Mouse (Mus musculus) c-Kit-positive CD71-positive TER-119-positive erythroid progenitor cells, embryonic 14.5 days (primary cell): ENCODE results near the gene U2af1l4.

Source experiments
- DNase-seq: peaks from one replicate; pipeline ENCODE4 v3.0.0-alpha.2; 2013; ENCODE audit warnings: low spot score

Gene U2af1l4

DNA sequence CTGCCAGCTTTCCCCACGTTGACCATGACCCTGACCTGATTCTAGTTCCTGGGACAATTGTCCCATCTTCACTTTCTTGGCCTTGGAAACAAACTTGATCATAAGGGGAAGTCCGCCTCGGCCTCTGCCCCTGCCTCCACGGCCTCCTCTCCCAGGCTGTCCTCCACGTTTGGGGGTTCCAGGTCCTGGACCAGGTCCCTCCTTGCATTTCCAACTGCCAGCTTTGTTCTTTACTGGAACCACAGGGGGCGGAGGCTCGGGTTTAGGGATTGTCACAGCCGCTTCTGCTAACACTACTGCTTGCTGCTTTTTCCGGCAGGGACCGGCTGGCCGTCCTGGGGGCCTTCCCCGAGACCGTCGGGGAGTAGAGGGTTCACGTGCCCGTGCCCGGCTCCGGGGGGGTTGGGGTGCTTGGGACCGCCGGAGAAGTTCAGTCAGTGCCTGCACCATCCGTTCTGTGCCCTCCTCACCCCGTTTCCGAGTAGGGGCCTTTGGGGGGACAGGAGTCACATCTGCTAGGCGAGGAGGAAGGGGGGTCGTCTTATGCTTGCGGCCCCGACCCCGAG, 23.4 kb downstream of the U2af1l4 start:
- DNase-seq = no peak

DNA sequence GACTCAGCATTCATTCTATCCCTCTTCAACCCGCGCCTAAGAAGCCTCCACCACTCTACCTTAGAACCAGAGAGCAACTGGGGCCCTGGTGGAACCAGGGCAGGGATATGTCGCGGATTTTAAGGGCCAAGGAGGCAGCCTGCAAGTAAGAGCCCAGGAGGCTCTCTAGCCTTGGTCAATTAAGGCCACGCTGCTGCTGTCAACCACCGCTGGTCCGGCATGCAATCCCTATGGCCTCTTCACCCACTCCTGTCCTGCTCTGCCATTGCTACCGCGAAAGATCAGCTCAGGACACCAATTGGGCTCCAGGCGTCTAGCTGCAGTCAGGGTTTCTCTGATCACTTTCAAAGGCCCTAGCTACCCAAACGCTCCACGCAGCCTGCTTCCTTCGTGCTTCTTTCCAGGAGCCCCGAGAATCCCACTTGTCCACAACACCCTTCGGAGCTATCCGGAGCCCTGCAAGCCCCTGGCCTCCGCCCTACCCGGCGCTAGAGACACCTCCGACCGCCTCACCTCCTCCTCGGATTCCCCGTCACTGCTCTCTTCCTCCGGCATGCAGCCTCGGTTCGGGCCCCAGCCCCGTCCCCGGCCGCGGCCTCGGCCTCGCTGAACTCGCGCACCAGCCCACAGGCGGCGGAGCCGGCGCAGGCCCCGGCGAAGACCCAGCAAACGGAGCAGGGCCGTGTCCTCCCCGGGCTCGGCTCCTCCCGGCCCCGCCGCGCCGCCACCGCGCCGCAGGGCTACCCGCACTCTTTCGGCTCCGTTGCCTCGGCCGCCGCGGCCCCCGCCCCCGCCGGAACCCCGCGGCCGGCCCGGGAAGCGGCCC, 25.0 kb downstream of the U2af1l4 start:
- DNase-seq = peak; percentile 42

DNA sequence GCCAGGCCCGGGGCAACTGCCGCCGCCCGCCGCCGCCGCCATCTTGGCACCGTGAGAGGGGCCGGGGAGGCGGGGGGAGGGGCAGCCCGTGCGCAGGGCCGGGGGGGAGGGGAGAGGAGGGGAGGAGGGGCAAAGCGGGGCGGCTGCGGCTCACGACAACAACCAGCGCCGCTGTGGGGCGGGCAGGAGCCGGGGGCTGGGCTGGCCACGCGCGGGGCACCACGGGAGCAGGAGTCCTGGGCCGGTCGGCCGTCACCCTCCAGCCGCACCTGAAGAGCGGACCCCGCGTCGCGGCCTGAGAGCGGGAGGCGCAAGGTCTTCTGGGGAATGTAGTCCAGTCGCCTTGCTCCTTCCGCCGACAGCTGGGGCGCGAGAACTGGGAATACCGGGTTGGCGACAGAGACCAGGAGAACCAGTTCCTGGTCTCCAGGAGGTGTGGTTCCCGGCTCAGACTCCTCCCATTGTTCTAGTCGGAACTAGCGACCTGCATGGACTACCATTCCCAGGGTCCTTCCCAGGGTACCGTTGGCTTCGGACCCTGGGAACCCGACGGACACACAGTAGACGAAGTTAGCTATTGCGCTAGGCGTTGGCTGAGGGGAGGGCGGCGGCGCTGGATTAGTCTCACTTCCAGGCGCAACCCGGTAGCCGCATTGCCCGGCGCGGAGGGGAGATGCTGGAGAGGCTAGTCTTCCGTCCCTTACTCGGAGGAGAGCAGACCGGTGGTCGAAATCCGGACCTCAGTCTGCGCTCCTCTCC, 25.8 kb downstream of the U2af1l4 start, which contains the start of gene Kmt2b:
Kmt2b (minus strand) TSS at position 51 of the 759 bp plus-strand sequence.
- peak; percentile 92 for DNase-seq

DNA sequence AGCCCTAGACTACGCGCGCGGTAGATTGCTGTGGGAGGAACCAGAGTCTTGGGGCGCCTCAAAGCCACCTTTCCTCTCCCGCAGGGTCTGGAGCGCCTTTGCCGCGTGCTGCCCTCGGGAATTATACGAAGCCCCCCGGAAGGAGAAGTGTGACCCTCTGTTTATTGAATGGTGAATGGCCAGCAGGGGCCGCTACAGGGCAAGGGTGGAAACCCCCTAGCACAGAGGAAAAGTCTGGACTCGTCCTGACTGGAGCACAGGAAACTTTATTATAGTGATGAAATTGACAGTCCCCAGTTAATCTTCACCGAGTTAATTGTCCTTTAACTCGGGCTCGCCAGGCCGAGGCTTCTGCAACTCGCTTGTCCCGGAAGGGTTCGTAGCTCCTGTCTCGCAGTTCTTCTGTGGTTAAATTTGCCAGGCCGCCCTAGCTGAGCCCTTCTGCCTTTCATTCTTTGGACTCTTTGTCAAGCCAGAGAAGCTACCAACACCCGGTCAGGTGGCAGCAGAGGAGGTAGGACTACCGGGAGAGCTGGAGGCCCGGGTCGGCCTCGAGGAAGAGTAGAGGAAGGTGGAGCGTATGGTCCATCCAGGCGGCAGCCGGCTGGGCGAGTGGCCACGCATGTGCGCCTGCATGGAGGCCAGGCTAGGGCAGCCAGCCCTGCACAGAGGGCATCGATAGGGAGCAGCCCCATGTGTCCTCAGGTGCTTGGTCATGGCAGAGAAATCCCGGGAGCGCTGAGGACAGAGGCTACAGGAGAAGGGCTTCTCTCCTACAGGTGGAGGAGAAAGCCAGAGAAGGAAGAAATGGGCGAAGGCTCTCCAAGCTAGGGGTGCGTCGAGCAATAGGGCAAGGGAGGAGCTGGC, 26.6 kb downstream of the U2af1l4 start:
- peak; percentile 79 for DNase-seq

DNA sequence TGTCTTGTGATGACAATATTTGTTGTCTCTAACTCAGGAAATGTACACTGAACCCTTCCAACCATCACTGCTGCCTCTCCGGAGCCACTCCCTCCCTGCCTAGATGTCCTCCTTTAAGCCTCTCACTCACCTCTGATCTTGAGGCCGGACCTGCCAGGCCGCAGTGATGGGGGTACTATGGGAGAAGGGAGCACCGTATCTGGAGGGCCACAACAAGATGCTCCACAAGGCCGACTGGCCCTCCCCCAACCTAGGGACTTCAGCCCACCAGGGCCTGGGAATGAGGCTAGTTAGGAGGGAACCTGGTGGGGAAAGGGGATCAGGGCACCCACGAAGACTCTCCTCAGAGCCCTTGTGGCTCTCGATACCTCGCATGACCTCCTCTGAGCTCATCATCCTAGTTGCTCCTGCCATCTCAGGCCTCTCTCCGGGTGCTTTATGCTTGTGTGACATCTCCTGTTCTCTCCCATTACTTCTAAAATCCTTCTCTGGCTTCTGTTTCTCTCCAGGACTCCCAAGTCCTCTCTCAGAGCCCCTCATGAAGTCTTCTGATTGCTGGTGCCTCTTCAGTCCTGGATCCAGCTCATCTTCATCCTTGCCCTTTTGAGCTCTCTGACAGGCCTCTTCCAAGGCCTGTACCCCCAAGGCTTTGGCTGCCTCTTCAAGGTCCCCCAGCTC, 28.0 kb downstream of the U2af1l4 start:
- no peak for DNase-seq

DNA sequence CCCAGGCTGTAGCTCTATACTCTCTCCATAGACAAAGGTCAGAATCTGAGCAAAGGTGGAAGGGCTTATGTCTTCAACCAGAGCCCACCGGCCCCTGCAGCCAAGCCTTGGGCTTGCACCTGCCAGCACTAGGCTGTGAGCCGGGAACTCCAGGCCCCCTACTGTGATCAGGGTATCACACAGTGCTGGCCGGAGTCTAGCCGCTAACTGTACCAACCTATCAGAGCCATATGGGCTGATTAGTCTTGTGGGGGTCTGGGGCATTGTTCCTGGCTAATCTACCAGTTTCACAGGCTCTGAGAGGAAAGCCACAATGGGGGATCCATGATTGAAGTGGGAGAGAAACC, 28.5 kb downstream of the U2af1l4 start:
- DNase-seq = no peak

DNA sequence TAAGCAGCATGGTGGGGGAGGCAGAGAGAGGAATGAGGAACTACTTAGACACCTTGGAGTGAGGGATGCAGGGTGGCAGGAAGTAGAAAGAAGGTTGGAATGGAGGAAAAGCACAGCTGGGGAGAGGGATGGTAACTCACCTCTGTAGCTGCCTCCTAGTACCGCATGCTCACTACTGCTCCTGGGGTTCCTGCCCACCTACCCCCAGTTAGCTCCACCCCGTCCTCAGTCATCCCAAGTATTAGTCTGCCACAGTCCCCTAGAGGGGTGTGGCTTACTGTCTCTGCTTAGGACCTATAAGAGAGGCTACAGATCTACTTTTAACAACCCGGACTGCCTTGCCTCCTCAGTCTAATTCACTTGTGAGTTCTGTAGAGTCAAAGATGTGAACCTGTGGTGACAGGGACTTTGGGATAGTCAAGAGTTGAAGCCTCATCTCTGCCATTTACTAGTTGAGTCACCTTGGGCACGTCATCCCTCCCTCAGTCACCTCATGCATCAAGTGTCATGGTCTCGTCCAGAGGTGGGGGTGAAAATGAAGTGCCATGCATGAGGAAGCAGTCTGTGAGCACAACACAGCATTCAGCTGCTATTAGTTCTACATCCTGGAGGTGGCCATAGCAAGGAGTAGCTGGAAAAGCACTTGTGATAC, 29.8 kb downstream of the U2af1l4 start:
- no peak for DNase-seq

DNA sequence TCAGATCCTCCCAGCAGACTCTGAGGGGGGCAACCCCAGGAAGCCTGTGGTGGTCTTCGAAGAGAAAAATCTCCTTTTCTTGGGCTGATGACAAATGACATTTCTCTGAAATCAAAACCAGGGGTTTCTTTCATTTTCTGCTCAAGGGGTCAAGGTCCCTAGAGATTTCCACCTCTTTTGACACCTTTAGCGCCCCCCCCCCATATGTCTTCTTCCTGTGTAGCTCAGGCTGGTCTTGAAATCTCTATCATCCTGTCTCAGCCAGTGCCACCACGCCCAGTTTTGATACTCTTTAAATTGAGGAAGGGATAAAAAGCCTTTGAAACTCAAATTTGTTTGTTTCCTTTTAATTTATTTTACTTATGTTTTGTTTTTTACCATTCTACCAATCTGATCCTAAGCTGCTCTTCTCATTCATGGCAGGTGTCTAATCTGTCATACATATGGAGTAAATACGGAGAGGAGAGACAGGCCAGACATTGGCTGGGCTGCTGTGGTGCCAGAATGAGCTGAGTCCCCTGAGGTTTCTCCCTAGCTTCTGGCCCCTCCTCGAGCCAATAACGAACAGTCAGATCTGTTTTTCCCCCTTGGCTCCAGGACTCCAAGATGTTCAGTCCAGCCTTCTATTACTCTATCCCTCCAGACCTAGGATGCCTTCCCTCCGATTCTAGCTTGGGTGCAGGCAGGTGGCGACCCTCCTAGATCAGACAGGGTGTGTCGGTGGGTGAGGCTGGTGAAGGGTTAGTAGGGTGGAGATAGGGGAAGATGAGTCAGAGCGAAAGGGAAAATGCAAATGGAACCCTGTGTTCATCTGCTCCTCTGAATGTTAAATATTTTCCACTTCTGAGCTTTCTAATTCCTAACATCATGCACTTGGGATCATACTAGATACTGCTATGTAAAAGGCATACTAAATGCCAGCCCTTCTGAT, 30.7 kb downstream of the U2af1l4 start:
- DNase-seq = no peak

DNA sequence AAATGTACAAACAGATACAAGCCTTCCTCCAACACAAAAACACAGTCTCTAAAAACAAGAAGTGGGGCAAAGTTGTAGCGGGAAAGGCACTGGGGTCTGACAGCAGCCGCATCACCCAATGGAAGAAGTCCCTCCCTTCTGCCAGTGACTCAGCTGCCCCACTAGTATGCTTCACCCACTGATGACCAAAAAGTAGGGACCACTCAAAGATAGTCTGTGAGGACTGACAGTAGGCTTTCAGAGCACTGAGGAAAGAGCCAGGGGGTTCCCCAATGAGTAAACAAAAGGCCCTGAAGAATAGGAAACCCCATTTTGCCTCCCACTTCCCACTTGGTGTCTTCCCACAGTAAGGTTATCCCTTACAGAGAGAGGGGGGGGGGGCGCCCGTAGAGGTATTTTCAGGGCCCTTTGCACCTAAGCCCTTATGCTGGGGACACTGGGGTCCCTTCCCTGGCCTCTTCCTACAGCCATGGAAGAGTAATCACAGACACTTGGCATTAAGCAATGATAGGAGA, 31.5 kb downstream of the U2af1l4 start:
- no peak for DNase-seq

DNA sequence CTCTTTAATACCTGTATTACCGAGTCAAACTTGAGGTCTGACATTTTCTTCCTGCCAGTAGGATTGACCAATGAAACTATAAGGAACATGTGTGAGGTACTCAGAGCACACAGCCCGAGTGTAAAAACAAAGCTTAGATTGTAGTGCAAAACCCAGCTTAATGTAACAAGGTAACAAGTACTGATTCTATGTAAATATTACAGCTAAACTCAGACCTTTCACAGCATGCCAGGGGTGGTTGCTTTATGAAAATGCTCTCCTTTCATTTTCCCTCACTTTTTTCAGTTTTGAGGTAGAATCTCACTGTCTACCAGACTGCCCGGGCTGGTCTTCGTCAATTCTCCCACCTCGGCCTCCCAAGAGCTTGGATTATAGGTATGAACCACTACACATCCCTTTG, 33.0 kb downstream of the U2af1l4 start:
- DNase-seq = no peak

DNA sequence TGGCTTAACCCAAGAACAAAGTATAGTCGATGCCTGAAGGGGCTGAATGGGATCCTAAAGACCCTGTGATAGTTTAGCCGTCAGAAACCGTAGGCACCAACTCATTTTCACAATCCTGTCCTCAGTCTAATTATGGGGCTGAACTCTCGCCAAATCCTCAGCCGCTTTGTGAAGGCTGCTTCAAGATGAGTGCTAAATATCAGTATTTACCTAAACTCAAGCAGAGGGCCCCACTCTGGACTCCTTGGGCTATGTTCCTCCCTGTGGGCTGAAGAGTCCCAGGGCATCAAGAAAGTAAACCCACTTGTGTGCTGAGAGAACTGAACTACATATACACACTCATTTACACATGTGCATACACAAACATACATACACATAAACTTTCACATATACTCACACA, 33.7 kb downstream of the U2af1l4 start:
- DNase-seq = no peak

DNA sequence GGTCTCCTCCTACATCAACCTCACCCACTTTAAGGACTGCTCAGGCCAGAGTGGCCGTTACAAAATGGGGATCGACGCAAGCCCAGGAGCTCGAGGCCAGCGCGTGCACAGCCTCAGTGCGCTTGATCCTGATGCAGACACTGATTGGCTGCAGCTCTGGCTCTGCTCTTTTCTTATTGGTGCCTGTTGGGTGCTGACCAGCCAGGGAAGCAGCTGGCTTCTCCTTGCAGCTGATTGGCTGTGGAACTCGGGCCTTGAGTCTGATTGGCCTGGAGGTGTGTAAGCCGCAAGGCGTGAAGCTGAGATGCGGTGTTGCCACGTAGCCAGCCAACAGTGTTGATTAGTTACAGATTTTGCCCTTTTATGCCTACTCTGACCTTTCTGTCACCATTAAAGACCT, 35.7 kb downstream of the U2af1l4 start, which contains the start of gene Zbtb32:
Zbtb32 (minus strand) TSS at position 124 of the 400 bp plus-strand sequence.
- DNase-seq = no peak

DNA sequence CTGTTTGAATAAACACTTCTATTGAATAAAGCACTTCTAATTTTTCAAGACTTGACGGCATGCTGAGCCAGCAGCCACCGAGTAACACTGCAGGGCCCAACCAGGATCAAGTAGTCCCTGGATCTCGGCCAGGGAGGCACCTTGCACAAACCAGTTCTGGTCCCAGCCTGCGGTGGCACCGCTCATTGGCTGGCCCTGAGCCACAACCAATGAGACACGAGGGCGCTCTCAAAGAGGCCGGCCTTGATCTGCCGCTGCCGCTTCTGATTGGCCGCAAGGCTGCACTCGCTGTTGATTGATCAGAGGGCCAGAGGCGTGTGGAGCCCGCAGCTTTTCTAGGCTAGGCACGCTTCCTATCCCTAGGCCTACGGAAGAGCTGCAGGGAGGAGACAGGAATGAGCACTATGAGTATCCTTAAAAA, 36.8 kb downstream of the U2af1l4 start:
- DNase-seq = peak; percentile 86

DNA sequence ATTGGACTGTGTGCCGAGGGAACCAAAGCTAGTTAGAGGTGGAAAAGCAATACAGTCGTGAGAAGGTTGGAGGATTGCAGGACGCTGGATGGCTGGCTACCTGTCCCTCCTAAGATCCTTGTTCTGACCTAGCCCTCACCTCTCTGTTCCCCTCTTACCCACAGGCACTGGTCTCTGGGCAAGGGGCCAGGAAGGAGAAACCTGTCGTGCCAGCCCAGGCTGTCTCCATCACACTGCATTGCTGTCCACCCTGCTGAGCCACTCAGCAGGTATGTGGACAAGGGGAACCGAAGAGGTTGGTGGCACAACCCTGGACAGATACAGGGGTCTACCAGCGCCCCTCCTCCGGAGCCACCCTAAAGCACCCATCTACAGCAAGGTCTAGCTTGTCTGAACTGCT, 37.5 kb downstream of the U2af1l4 start:
- no peak for DNase-seq

DNA sequence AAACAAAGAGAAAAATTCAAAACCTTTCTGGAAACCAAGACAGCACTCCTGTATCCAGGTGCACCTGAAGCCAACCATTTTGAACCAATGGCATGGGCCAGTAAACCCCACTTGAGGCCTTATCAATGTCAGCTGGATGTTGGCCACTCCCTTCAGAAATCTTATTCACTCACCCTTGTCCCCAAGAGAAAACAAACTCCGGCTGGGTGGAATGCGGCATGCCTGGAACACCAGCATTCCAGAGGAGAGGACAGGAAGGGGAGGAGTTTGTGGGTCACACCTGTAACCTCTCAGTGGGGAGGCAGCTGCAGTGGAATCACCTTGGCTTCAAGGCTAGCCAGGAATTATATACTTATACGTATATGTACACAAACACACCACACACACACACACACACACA, 39.5 kb downstream of the U2af1l4 start:
- no peak for DNase-seq

DNA sequence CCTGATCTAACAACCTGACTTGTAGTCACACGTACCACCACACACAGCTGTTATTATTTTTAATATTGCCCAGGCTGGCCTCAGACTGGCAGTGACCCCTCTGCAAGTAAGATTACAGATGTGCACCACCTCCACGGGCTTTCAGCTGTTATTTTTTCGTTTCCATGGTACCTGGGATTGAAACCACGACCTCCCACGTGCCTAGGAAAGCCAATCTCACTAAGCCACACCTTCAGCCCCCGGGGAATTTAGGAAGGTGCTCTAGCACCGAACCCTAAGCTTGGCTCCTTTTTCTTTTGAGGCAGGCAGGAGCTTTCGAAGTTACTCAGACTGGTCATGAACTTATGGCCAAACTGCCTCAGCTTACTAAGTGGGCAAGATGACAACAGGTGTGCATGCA, 41.3 kb downstream of the U2af1l4 start:
- no peak for DNase-seq

DNA sequence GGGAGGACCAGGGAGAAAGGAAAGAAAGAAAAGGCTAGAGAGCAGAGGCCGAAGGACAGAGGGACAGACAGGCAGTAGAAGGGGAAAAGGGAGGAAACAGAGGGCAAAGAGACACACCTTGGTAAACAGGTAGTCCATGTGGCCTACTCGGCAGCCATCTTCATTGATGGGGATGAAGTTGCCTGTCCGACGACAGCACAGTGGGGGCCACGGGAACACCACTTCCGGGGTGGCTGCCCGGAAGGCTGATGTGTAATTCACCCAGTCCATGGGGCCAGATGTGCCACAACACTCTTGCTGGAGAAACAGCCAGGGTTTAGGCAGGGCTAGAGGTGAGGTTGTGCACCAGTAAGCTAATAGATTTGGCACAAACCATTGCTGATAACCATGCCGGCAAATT, 41.8 kb downstream of the U2af1l4 start:
- DNase-seq = no peak

DNA sequence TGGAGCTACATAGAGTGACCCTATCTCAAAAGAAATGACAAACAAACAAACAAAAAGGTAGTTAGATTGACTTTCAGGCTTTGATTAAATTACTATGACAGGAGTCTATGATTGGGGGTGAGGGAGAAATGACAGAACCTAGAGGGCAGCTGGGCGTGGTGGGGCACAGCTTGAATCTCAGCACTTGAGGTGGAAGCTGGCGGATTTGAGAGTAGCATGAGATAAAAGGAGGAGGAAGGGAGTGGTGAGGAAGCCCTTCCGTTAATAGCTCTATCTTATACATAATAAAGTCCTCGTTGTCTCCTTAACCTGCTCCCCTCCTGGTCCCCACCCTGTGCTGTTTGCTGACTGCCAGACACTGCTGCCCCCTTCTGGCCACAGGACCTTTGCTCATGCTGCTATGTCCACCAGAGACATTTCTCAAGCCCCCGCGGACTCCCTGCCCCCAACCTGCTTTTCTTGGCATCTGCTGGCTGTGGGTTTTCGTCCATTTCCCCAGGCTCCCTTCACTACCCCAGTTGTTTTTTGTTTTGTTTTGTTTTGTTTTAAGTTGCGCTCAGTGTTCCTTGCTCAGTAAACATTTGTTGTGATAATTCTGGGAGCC, 44.7 kb downstream of the U2af1l4 start:
- peak; percentile 42 for DNase-seq

DNA sequence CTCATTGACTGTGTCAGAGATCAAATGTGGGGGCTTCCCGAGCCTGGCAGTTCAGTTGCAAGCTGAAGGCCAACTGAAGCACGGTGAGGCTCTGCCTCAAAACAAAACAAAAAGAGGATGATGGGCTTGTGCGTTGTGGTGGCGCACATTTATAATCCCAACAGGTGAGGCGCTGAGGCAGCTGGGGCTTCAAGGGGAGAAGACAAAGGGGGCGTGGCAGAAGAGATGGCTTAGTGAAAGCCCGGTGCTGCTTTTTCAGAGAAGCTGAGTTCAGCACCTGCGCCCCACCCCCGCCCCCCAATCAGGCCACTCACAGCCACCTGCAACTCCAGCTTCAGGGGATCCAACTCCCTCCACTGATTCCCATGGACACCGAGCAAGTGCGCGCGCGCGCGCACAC, 45.4 kb downstream of the U2af1l4 start:
- no peak for DNase-seq
